Mouse (Mus musculus): ENCODE measurements around the gene Btbd6. TPM values are rescaled to one million over a fixed set of nuclear protein-coding genes. Genes with fewer than 3 reads are reported as not detected.

Btbd6 gene
- total RNA-seq, 1 experiment from 2014 or later, result 7.2 TPM

GRCm38 (mm10) chr12:112951150-112951842 lies 25.0 kb upstream of the Btbd6 start:
- no peak for ATAC-seq (ENCODE audit: extremely low read depth, insufficient number of reproducible peaks, low FRiP score, poor library complexity, severe bottlenecking)

GRCm38 (mm10) chr12:112952433-112952832 lies 23.8 kb upstream of the Btbd6 start:
- ATAC-seq (ENCODE audit: extremely low read depth, insufficient number of reproducible peaks, low FRiP score, poor library complexity, severe bottlenecking), result no peak

- no peak for ATAC-seq (ENCODE audit: extremely low read depth, insufficient number of reproducible peaks, low FRiP score, poor library complexity, severe bottlenecking)
Measured at GRCm38 (mm10) chr12:112952926-112953565, 23.2 kb upstream of the Btbd6 start.

GRCm38 (mm10) chr12:112955800-112956199 lies 20.5 kb upstream of the Btbd6 start:
- ATAC-seq (ENCODE audit: extremely low read depth, insufficient number of reproducible peaks, low FRiP score, poor library complexity, severe bottlenecking), result peak; percentile 64

DNA sequence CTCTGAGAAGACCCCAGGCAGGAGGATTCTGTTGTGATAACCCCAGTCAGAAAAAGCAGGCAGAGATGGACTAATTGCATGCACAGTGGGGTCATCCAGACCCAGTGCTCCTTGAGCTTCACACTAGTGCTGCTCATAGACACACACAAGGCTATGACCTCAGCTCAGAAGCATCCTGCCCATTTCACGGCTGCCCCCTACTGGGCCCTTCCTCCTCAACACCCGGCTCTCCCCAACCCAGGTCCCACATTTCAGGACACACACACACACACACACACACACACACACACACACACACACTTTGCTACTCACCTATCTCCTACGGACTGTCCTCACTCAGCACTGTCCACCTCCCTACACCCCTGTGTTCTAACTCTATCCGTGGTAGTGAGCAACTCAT lies 18.0 kb upstream of the Btbd6 start:
- no peak for ATAC-seq (ENCODE audit: extremely low read depth, insufficient number of reproducible peaks, low FRiP score, poor library complexity, severe bottlenecking)

- no peak for ATAC-seq (ENCODE audit: extremely low read depth, insufficient number of reproducible peaks, low FRiP score, poor library complexity, severe bottlenecking)
Measured at GRCm38 (mm10) chr12:112959421-112959820, 16.9 kb upstream of the Btbd6 start.

DNA sequence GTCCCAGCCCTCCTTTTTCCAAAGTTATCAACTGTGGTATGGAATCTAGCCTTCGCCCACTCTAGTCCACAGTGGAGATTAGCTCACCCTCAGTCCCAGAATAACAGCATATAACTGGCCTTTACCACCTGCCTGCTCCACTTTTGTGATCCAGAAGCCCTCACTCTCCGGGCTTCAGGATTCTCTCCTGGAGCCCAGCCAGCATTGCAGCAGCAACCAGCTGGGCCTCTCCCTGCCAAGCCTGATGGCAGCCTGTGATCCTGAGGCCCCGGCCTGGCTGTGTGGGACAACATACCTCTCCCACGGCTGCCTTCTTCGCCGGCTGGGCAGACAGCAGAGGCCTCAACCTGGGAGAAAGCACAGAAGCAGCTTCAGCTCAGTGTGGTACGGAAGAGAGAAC lies 14.9 kb upstream of the Btbd6 start:
- ATAC-seq (ENCODE audit: extremely low read depth, insufficient number of reproducible peaks, low FRiP score, poor library complexity, severe bottlenecking), result no peak

- ATAC-seq (ENCODE audit: extremely low read depth, insufficient number of reproducible peaks, low FRiP score, poor library complexity, severe bottlenecking), result no peak
Measured at GRCm38 (mm10) chr12:112961872-112962271, 14.4 kb upstream of the Btbd6 start.

- ATAC-seq (ENCODE audit: extremely low read depth, insufficient number of reproducible peaks, low FRiP score, poor library complexity, severe bottlenecking), result no peak
Measured at GRCm38 (mm10) chr12:112965783-112966182, 10.5 kb upstream of the Btbd6 start.

GRCm38 (mm10) chr12:112968943-112969342 lies 7.3 kb upstream of the Btbd6 start:
- no peak for ATAC-seq (ENCODE audit: extremely low read depth, insufficient number of reproducible peaks, low FRiP score, poor library complexity, severe bottlenecking)

GRCm38 (mm10) chr12:112969616-112970015 lies 6.7 kb upstream of the Btbd6 start:
- no peak for ATAC-seq (ENCODE audit: extremely low read depth, insufficient number of reproducible peaks, low FRiP score, poor library complexity, severe bottlenecking)

DNA sequence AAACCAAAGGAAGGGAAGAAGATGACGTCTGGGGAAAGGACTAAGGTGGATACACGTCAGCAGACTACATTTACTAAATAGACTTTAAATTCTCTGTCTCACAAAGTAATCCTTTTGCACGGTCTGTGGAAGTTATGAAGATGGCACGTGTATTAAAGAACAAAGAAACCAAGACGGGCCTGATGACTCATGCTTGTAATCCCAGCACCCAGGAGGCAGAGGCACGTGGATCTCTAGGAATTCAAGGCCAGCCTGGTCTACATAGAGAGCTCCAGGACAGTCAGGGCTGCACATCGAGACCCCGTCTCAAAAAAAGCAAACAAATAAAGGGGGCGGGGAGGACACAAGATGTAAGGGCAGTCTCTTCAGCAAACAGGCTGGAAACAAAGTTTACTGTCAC lies 1.5 kb upstream of the Btbd6 start:
- no peak for ATAC-seq (ENCODE audit: extremely low read depth, insufficient number of reproducible peaks, low FRiP score, poor library complexity, severe bottlenecking)

DNA sequence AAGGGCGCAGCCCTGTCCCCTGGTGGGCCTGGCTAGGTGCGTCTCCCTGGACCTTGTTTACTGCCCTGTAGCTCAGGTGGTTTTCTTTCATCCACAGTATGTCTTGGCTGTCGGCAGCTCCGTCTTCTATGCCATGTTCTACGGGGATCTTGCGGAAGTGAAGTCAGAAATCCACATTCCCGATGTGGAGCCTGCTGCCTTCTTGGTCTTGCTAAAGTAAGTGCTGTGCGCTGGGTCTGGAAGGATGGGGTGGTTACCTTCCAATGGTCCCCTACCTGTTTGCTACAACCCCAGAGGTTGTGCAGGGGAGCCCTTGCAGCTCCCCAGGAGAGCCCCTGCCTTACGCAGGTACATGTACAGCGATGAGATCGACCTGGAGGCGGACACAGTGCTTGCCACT lies 874 bp downstream of the Btbd6 start:
- ATAC-seq (ENCODE audit: extremely low read depth, insufficient number of reproducible peaks, low FRiP score, poor library complexity, severe bottlenecking), result no peak

DNA sequence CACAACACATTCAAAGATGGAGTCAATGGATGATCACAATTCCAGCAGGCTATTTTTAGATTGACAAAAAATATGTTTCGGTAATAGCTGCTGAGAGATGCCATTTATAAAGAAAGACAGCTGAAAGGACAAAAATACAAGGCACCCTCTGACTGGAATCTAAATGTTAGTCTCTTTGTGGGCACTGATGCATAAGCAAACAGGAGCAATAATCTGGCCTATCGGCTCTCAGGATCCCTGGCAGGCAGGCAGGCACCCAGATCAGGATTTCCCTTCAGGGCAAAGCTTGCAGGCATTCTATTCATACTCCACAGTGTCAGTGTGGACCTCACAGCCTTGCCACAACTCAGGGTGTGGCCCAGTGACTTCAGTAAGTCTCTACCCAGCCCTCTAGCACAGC lies 5.7 kb downstream of the Btbd6 start:
- ATAC-seq (ENCODE audit: extremely low read depth, insufficient number of reproducible peaks, low FRiP score, poor library complexity, severe bottlenecking), result no peak

- no peak; the same call in 1 of the 2 replicates for ATAC-seq (ENCODE audit: extremely low read depth, insufficient number of reproducible peaks, low FRiP score, poor library complexity, severe bottlenecking)
Measured at GRCm38 (mm10) chr12:112985346-112985745, 9.1 kb downstream of the Btbd6 start.

GRCm38 (mm10) chr12:112987877-112988276 lies 11.6 kb downstream of the Btbd6 start:
- 0 out of 2 replicates have a peak, but pooled peaks have one; percentile 25 for ATAC-seq (ENCODE audit: extremely low read depth, insufficient number of reproducible peaks, low FRiP score, poor library complexity, severe bottlenecking)

GRCm38 (mm10) chr12:112990706-112991405 lies 14.6 kb downstream of the Btbd6 start:
- ATAC-seq (ENCODE audit: extremely low read depth, insufficient number of reproducible peaks, low FRiP score, poor library complexity, severe bottlenecking), result no peak

DNA sequence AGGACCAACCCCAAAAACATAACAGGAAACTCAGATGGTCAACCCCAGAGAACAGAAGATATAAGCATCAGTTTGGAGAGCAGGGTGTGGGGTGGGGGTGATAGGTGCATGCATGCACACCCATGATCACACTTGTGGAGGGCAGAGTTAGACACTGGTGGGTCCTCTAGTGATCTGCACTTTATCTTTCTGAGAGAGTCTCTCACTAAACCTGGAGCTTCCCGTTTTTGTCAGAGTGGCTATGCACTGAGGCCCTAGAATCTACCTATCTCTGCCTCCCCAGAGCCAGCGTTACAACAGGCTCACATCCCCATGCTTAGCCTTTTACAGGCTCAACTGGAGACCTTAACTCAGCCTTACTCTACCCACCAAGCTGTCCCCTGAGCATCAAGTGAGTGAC lies 15.2 kb downstream of the Btbd6 start:
- no peak for ATAC-seq (ENCODE audit: extremely low read depth, insufficient number of reproducible peaks, low FRiP score, poor library complexity, severe bottlenecking)

DNA sequence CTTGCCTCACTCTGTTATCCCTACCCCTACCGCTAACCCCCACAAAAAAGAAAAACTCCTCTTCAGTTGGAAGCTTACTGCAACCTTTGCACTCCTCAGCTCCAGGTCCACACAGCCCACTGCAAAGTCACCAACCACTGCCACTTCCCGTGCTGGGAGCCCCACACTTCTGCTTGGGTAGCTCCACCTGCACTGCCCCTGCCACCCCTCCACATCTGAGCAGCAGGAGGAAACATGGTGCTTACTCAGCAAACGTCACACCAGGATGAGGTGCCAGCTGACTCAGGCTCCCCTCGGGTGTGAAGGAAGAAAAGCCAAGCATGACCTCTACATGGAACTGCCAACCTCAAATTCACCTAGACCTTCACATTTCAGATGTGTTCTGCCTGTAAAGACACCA lies 17.9 kb downstream of the Btbd6 start:
- peak; percentile 52; the same call in 1 of the 2 replicates for ATAC-seq (ENCODE audit: extremely low read depth, insufficient number of reproducible peaks, low FRiP score, poor library complexity, severe bottlenecking)
